Mouse (Mus musculus) yolk sac, embryonic 10.5 days (tissue): ENCODE data around the gene Snca.
"Not testable (repeated sequence)": the region's sequence is repeated elsewhere in the genome, so short reads cannot be mapped to it uniquely, and the experiment has no call there.

Experiments used
- DNase-seq: peaks from one replicate; pipeline ENCODE4 v3.0.0-alpha.2; 2017; ENCODE audit warnings: low spot score

Snca gene

DNA sequence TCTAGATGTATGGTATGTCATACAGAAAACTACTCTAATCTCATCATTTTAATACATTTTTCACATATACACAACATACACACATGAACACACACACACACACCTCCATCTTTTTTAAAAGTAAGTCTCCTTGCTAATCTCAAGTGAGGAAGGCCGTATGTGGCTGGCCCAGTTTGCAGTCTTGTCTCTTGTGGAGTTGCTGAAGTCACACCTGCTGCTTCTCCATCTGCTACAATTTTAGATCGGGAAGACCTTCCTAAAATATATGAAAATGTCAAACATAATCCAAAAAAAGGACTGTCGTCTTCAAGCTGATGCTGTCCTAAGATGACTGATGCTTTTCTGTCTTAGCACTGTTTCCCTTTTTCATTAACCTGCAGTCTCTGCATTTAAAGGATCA lies 112.1 kb downstream of the Snca start:
- no peak for DNase-seq

DNA sequence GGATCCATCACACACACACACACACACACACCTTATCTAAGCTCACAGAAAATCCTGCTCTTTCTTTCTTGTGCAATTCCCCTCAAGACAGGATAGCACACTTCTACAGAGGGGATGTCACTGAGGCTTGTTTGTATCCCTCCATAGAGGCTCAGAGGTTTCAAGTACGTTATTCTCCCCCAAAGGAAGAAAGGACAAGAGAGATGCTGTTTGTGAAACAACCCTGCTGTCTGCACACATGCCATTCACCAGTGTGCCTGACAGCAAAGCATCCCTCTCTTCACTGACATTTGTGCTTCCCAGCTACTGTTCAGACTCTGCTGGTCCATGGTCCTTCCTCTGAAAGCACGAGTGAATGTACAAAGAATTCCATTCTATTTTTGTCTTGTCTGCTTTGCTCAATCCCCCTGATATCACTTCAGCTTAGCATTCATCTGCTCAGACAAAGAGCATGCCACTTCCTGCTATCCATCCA lies 119.6 kb downstream of the Snca start:
- no peak for DNase-seq

DNA sequence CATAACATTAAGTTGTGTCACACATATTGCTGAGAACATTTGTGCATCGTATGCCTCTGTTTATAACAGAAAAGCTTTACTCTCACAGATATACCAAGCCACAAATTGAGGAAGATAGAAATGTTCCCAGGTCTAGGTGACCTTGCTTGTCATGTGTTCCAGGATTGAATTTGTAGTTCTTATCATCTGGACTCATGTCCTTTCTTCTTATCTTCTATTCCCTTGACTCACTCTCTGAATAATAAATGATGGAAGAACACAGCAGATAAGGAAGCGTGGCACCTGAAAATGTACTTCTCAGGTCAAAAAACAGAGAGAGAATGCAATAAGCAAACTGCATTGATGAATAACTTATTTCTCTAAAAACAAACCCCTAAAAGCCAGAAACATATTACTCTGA lies 131.6 kb downstream of the Snca start:
- DNase-seq: no peak

DNA sequence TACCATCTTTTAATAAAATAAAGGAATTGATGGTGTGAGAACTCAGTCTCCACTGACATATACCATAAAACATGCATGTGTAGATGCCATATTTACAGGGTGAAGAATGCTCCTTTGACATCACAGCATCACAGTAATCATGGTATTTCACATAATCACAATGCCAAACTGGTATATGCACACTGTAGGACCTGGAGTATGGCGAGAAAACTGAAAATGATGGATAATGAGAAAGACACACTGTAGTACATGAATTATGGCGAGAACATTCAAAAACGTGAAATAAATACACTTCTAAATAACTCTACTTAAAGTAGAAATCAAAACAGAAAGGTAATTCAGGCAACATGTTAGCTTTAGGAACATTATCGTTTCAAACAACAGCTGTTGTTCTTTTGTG lies 142.6 kb downstream of the Snca start:
- not testable (repeated sequence) for DNase-seq

DNA sequence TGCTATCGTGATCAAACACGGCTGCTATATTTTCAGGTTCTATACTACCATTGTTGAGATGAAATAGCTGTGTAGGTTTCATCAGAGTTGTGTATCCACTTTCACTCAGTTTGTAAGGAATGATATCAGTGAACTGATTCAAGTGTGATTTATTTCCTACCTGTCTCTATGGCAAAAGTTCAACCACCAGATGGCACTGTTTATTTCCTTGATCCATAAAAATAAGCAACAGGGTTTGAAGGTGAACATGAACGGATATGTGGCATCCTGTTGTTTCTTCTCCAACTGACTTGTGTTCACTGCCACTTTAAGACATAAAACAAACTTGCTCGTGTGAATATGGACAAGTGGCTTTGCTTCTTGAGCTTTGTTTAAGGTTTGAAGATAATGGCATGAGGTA lies 147.4 kb downstream of the Snca start:
- no peak for DNase-seq
